In genomic region chr1:159524051-159524549, GRCm38 (mm10) we compare ENCODE assay signal across 7 mouse cellular contexts. TPM values are rescaled to one million over a fixed set of nuclear protein-coding genes. Genes with fewer than 3 reads are reported as not detected.
DNase-seq lines count a peak whose midpoint lies in the region; ATAC-seq lines count a peak whose summit lies in the region.

No protein-coding gene starts in this region.

- peak; percentile 58 to 88 for DNase-seq in adrenal gland, adult (ENCODE audit: inconsistent age in 2 of 2, low spot score in 1 of 2)
- peak; percentile 60 to 70 for DNase-seq in cerebellum, adult 18-20 months
- peak; percentile 56 to 60 for DNase-seq in left cerebral cortex, postnatal 25 days (ENCODE audit: low spot score in 2 of 2)
- DNase-seq in midbrain, embryonic 11.5 days (ENCODE audit: low spot score, missing footprints): peak; percentile 96
- DNase-seq in spleen, postnatal 4 days (ENCODE audit: low spot score in 2 of 2): peak; percentile 19 to 68

- peak overlapping the region; percentile 69 for H3K4me2 ChIP-seq in forebrain, embryonic 16.5 days (ENCODE audit: low read length)
- peak overlapping the region; percentile 51 for H3K4me2 ChIP-seq in hindbrain, embryonic 16.5 days (ENCODE audit: low read length)
- H3K4me2 ChIP-seq in midbrain, embryonic 11.5 days: peak overlapping the region; percentile 45

- peak overlapping the region; percentile 74 for H3K27ac ChIP-seq in forebrain, embryonic 16.5 days (ENCODE audit: low read length)
- peak overlapping the region; percentile 5 for H3K27ac ChIP-seq in hindbrain, embryonic 16.5 days (ENCODE audit: low read depth, low read length)
- no peak overlapping the region for H3K27ac ChIP-seq in midbrain, embryonic 11.5 days (ENCODE audit: low read depth, low read length)

- H3K4me1 ChIP-seq in forebrain, embryonic 16.5 days (replicated peaks; ENCODE audit: control insufficient read depth, insufficient read depth, low read length): peaks cover 9% of the 10 kb centered on the region
- peaks cover 3% of the 10 kb centered on the region; the same call in 1 of the 2 replicates for H3K4me1 ChIP-seq in hindbrain, embryonic 16.5 days (ENCODE audit: control insufficient read depth, insufficient read depth, low read depth, low read length)
- peaks cover 6% of the 10 kb centered on the region; the same call in 1 of the 2 replicates for H3K4me1 ChIP-seq in midbrain, embryonic 11.5 days (ENCODE audit: control insufficient read depth, insufficient read depth, low read length)

- ATAC-seq in forebrain, embryonic 16.5 days: peak; percentile 78
- peak; percentile 87 for ATAC-seq in hindbrain, embryonic 16.5 days
- ATAC-seq in midbrain, embryonic 11.5 days (ENCODE audit: low FRiP score): peak; percentile 76

- H3K27me3 ChIP-seq in forebrain, embryonic 16.5 days (replicated peaks; ENCODE audit: control insufficient read depth, insufficient read depth, low read length): no peaks in the 10 kb centered on the region
- peaks cover 2% of the 10 kb centered on the region; the same call in 1 of the 2 replicates for H3K27me3 ChIP-seq in hindbrain, embryonic 16.5 days (replicated peaks; ENCODE audit: control insufficient read depth, insufficient read depth, low read length)
- no peaks in the 10 kb centered on the region for H3K27me3 ChIP-seq in midbrain, embryonic 11.5 days (ENCODE audit: control insufficient read depth, insufficient read depth, low read length)

- peak overlapping the region; percentile 70 for H3K9ac ChIP-seq in forebrain, embryonic 16.5 days (replicated peaks; ENCODE audit: low read depth, low read length)
- H3K9ac ChIP-seq in hindbrain, embryonic 16.5 days (ENCODE audit: low read depth, low read length): peak overlapping the region; percentile 47
- H3K9ac ChIP-seq in midbrain, embryonic 11.5 days (ENCODE audit: low read length): peak overlapping the region; percentile 25; the same call in 1 of the 2 replicates

- peak overlapping the region; percentile 56 for H3K4me3 ChIP-seq in forebrain, embryonic 16.5 days (replicated peaks; ENCODE audit: low read length)
- peak overlapping the region; percentile 47 for H3K4me3 ChIP-seq in hindbrain, embryonic 16.5 days (ENCODE audit: low read length)
- peak overlapping the region; percentile 19 for H3K4me3 ChIP-seq in midbrain, embryonic 11.5 days (ENCODE audit: low read depth, low read length)

- under 1% methylated on average over 18 of the region's 18 CpGs for WGBS in forebrain, embryonic 16.5 days
- WGBS in hindbrain, embryonic 16.5 days: under 1% methylated on average over 18 of the region's 18 CpGs
- WGBS in midbrain, embryonic 11.5 days: 1% methylated on average over 18 of the region's 18 CpGs

- no peaks in the 10 kb centered on the region for H3K36me3 ChIP-seq in forebrain, embryonic 16.5 days (ENCODE audit: control insufficient read depth, insufficient read depth)
- H3K36me3 ChIP-seq in hindbrain, embryonic 16.5 days (ENCODE audit: control insufficient read depth, insufficient read depth, low read length): no peaks in the 10 kb centered on the region
- H3K36me3 ChIP-seq in midbrain, embryonic 11.5 days (ENCODE audit: control insufficient read depth, insufficient read depth, low read length): no peaks in the 10 kb centered on the region

- H3K9me3 ChIP-seq in forebrain, embryonic 16.5 days (ENCODE audit: control insufficient read depth, low read length): no peaks in the 10 kb centered on the region
- H3K9me3 ChIP-seq in hindbrain, embryonic 16.5 days (ENCODE audit: control insufficient read depth, low read length): no peaks in the 10 kb centered on the region
- H3K9me3 ChIP-seq in midbrain, embryonic 11.5 days (ENCODE audit: control insufficient read depth, low read length): no peaks in the 10 kb centered on the region

- intact Hi-C loops in left cerebral cortex, postnatal 25 days (cut with DNase I): loop anchor here (5.0 to 10.0 kb wide), 6 partner anchors 93 to 661 kb away; no protein-coding TSS in a partner anchor

RNA-seq across cellular contexts. Expression of gene Tnr, which starts 0.5 kb away (rescaled TPM):
- 6.9 and 7.4 TPM in 2 replicates for polyA plus RNA-seq in forebrain, embryonic 16.5 days (2015; fragmentation: Nextera tagmentation; extraction: Ambion mirVana)
- 4.5 and 5.6 TPM in 2 replicates for polyA plus RNA-seq in hindbrain, embryonic 16.5 days (2015; fragmentation: Nextera tagmentation; extraction: Ambion mirVana)
- total RNA-seq in left cerebral cortex, postnatal 25 days (2021): 100 to 1,000 TPM; 131 to 137 TPM
- 0.16 and 0.77 TPM in 2 replicates for polyA plus RNA-seq in midbrain, embryonic 11.5 days (2014; fragmentation: Nextera tagmentation; extraction: Ambion mirVana)

Comparison
In these comparisons a context has a peak if more than half of its experiments do, and no peak if none do; other contexts are left out.
1. DNase-seq: peak in every context shown above with its lines; median percentile 96 in midbrain, embryonic 11.5 days; 73 in adrenal gland, adult; 65 in cerebellum, adult 18-20 months; 58 in left cerebral cortex, postnatal 25 days; 44 in spleen, postnatal 4 days.